Comparison of ENCODE assay signal across 14 mouse cellular contexts in genomic region chr15:81422156-81422681, GRCm38 (mm10). TPM values are rescaled to one million over a fixed set of nuclear protein-coding genes. Genes with fewer than 3 reads are reported as not detected.
DNase-seq lines count a peak whose midpoint lies in the region; ATAC-seq lines count a peak whose summit lies in the region.
"Had no signal": no experiment of that assay in that cellular context is flagged by ENCODE, and none has a peak within 500 bp of the region (broad histone marks: within the 10 kb centered on the region; RNA-seq: fewer than 3 reads in every experiment).

No protein-coding gene starts in this region.

- H3K9me3 ChIP-seq in forebrain, embryonic 15.5 days, result no peaks in the 10 kb centered on the region
- no peaks in the 10 kb centered on the region for H3K9me3 ChIP-seq in forebrain, embryonic 13.5 days (replicated peaks)
- H3K9me3 ChIP-seq in kidney, embryonic 16.5 days (ENCODE audit: low read length), result no peaks in the 10 kb centered on the region
- H3K9me3 ChIP-seq in stomach, embryonic 15.5 days, result no peaks in the 10 kb centered on the region
- H3K9me3 ChIP-seq: hindbrain, embryonic 10.5 days; midbrain, embryonic 10.5 days had no signal

- no peaks in the 10 kb centered on the region for H3K27me3 ChIP-seq in forebrain, embryonic 15.5 days
- no peaks in the 10 kb centered on the region for H3K27me3 ChIP-seq in forebrain, embryonic 13.5 days
- H3K27me3 ChIP-seq in kidney, embryonic 16.5 days (ENCODE audit: insufficient read depth, low read length), result no peaks in the 10 kb centered on the region
- no peaks in the 10 kb centered on the region for H3K27me3 ChIP-seq in stomach, embryonic 15.5 days (replicated peaks)

- intact Hi-C loops in left cerebral cortex, postnatal 4 days (cut with DNase I), result no loop called here

- no peak overlapping the region for H3K4me2 ChIP-seq in forebrain, embryonic 15.5 days (replicated peaks)
- no peak overlapping the region for H3K4me2 ChIP-seq in forebrain, embryonic 13.5 days
- peak overlapping the region; percentile 11 for H3K4me2 ChIP-seq in kidney, embryonic 16.5 days (replicated peaks; ENCODE audit: low read depth, low read length)
- H3K4me2 ChIP-seq in stomach, embryonic 15.5 days, result peak overlapping the region; percentile 40

- DNase-seq in lung, postnatal 10 days, result peak; percentile 5
- no peak for DNase-seq in lung, postnatal 36 days
- no peak for DNase-seq in ovary, postnatal 10 days (ENCODE audit: low spot score)
- DNase-seq in left cerebral cortex, postnatal 4 days, result no peak

- peaks cover 4% of the 10 kb centered on the region; the same call in 1 of the 2 replicates for H3K36me3 ChIP-seq in forebrain, embryonic 15.5 days
- peaks cover 1% of the 10 kb centered on the region for H3K36me3 ChIP-seq in forebrain, embryonic 13.5 days (ENCODE audit: poor library complexity, severe bottlenecking)
- H3K36me3 ChIP-seq in kidney, embryonic 16.5 days (ENCODE audit: insufficient read depth, low read length), result peaks cover 7% of the 10 kb centered on the region; the same call in 1 of the 2 replicates
- H3K36me3 ChIP-seq in stomach, embryonic 15.5 days, result no peaks in the 10 kb centered on the region

- H3K9ac ChIP-seq in forebrain, embryonic 15.5 days (replicated peaks), result no peak overlapping the region
- H3K9ac ChIP-seq in forebrain, embryonic 13.5 days, result no peak overlapping the region; the same call in 1 of the 2 replicates
- no peak overlapping the region; the same call in 1 of the 2 replicates for H3K9ac ChIP-seq in kidney, embryonic 16.5 days (replicated peaks; ENCODE audit: low read length)
- H3K9ac ChIP-seq in stomach, embryonic 15.5 days, result no peak overlapping the region
- H3K9ac ChIP-seq: liver, embryonic 14.5 days had no signal

- 54% methylated on average over 7 of the region's 7 CpGs for WGBS in forebrain, embryonic 15.5 days
- WGBS in forebrain, embryonic 13.5 days, result 55% methylated on average over 7 of the region's 7 CpGs
- 60% methylated on average over 7 of the region's 7 CpGs for WGBS in kidney, embryonic 16.5 days
- WGBS in stomach, embryonic 15.5 days, result 50% methylated on average over 7 of the region's 7 CpGs

- no peak overlapping the region for H3K4me3 ChIP-seq in forebrain, embryonic 15.5 days
- H3K4me3 ChIP-seq in forebrain, embryonic 13.5 days, result no peak overlapping the region
- no peak overlapping the region for H3K4me3 ChIP-seq in kidney, embryonic 16.5 days (ENCODE audit: low read length)
- no peak overlapping the region for H3K4me3 ChIP-seq in stomach, embryonic 15.5 days (replicated peaks)
- H3K4me3 ChIP-seq: hindbrain, embryonic 10.5 days; midbrain, embryonic 10.5 days had no signal

- no peak for ATAC-seq in forebrain, embryonic 15.5 days (replicated peaks)
- ATAC-seq in forebrain, embryonic 13.5 days, result no peak
- ATAC-seq in kidney, embryonic 16.5 days (ENCODE audit: low FRiP score, low TSS enrichment), result no peak
- no peak for ATAC-seq in stomach, embryonic 15.5 days (ENCODE audit: insufficient read depth, low FRiP score, low read depth)

- 0 out of 2 replicates have a peak overlapping the region, but pooled peaks have one; percentile 49 for H3K27ac ChIP-seq in forebrain, embryonic 15.5 days (replicated peaks)
- no peak overlapping the region for H3K27ac ChIP-seq in forebrain, embryonic 13.5 days
- H3K27ac ChIP-seq in kidney, embryonic 16.5 days (ENCODE audit: low read length), result peak overlapping the region; percentile 88
- peak overlapping the region; percentile 81 for H3K27ac ChIP-seq in stomach, embryonic 15.5 days
- H3K27ac ChIP-seq: hindbrain, embryonic 10.5 days; liver, embryonic 14.5 days; midbrain, embryonic 10.5 days had no signal

- H3K4me1 ChIP-seq in forebrain, embryonic 15.5 days, result 0 out of 2 replicates have a peak, but pooled peaks cover 3% of the 10 kb centered on the region
- peaks cover 10% of the 10 kb centered on the region for H3K4me1 ChIP-seq in forebrain, embryonic 13.5 days
- no peaks in the 10 kb centered on the region for H3K4me1 ChIP-seq in kidney, embryonic 16.5 days (ENCODE audit: insufficient read depth, low read length)
- peaks cover 4% of the 10 kb centered on the region; the same call in 1 of the 2 replicates for H3K4me1 ChIP-seq in stomach, embryonic 15.5 days
- H3K4me1 ChIP-seq: hindbrain, embryonic 10.5 days had no signal

RNA-seq across cellular contexts. Expression of gene Dnajb7, which starts 14.1 kb away (rescaled TPM):
- 1.5 and 1.7 TPM in 2 replicates for polyA plus RNA-seq in forebrain, embryonic 15.5 days (2015; fragmentation: Nextera tagmentation; extraction: Ambion mirVana)
- 2.0 and 2.2 TPM in 2 replicates for polyA plus RNA-seq in forebrain, embryonic 13.5 days (2015; fragmentation: Nextera tagmentation; extraction: Ambion mirVana)
- 1.3 and 3.4 TPM in 2 replicates for polyA plus RNA-seq in kidney, embryonic 16.5 days (2015; fragmentation: Nextera tagmentation; extraction: Ambion mirVana)
- 1.8 and 2.1 TPM in 2 replicates for polyA plus RNA-seq in stomach, embryonic 15.5 days (2015; fragmentation: Nextera tagmentation; extraction: Ambion mirVana)
- total RNA-seq in left cerebral cortex, postnatal 4 days (2021), result under 1 TPM in 1 of 2 experiments, not detected in 1; 0.28 TPM
- total RNA-seq: ES-E14; granulocyte monocyte progenitor cell, adult 5-6 weeks; layer of hippocampus, adult 8-10 months had no signal

RNA-seq across cellular contexts. Expression of gene Xpnpep3, which starts 22.3 kb away (rescaled TPM):
- 8.6 and 10.1 TPM in 2 replicates for polyA plus RNA-seq in forebrain, embryonic 15.5 days (2015; fragmentation: Nextera tagmentation; extraction: Ambion mirVana)
- 8.4 and 9.5 TPM in 2 replicates for polyA plus RNA-seq in forebrain, embryonic 13.5 days (2015; fragmentation: Nextera tagmentation; extraction: Ambion mirVana)
- 10.9 and 13.9 TPM in 2 replicates for polyA plus RNA-seq in kidney, embryonic 16.5 days (2015; fragmentation: Nextera tagmentation; extraction: Ambion mirVana)
- polyA plus RNA-seq in stomach, embryonic 15.5 days (2015; fragmentation: Nextera tagmentation; extraction: Ambion mirVana), result 9.6 and 11.2 TPM in 2 replicates
- total RNA-seq in left cerebral cortex, postnatal 4 days (2021), result 10 to 100 TPM; 11.4 to 11.7 TPM

RNA-seq across cellular contexts. Expression of gene St13, which starts 22.3 kb away (rescaled TPM):
- 203 and 207 TPM in 2 replicates for polyA plus RNA-seq in forebrain, embryonic 15.5 days (2015; fragmentation: Nextera tagmentation; extraction: Ambion mirVana)
- polyA plus RNA-seq in forebrain, embryonic 13.5 days (2015; fragmentation: Nextera tagmentation; extraction: Ambion mirVana), result 199 and 201 TPM in 2 replicates
- 192 and 194 TPM in 2 replicates for polyA plus RNA-seq in kidney, embryonic 16.5 days (2015; fragmentation: Nextera tagmentation; extraction: Ambion mirVana)
- 146 and 152 TPM in 2 replicates for polyA plus RNA-seq in stomach, embryonic 15.5 days (2015; fragmentation: Nextera tagmentation; extraction: Ambion mirVana)
- total RNA-seq in left cerebral cortex, postnatal 4 days (2021), result 100 to 1,000 TPM; 188 to 193 TPM

RNA-seq across cellular contexts. Expression of gene Rbx1, which starts 43.9 kb away (rescaled TPM):
- polyA plus RNA-seq in forebrain, embryonic 15.5 days (2015; fragmentation: Nextera tagmentation; extraction: Ambion mirVana), result 492 and 524 TPM in 2 replicates
- 581 and 625 TPM in 2 replicates for polyA plus RNA-seq in forebrain, embryonic 13.5 days (2015; fragmentation: Nextera tagmentation; extraction: Ambion mirVana)
- 423 and 428 TPM in 2 replicates for polyA plus RNA-seq in kidney, embryonic 16.5 days (2015; fragmentation: Nextera tagmentation; extraction: Ambion mirVana)
- polyA plus RNA-seq in stomach, embryonic 15.5 days (2015; fragmentation: Nextera tagmentation; extraction: Ambion mirVana), result 451 and 486 TPM in 2 replicates
- total RNA-seq in left cerebral cortex, postnatal 4 days (2021), result 100 to 1,000 TPM; 141 to 149 TPM

Comparison
In these comparisons a context has a peak if more than half of its experiments do, and no peak if none do; other contexts are left out.
1. H3K4me2 ChIP-seq: peak in kidney, embryonic 16.5 days (single experiment) and stomach, embryonic 15.5 days (single experiment); none in forebrain, embryonic 15.5 days (single experiment) and forebrain, embryonic 13.5 days (single experiment).